Mouse (Mus musculus) CD4-positive, CD25-positive, alpha-beta regulatory T cell, adult 9 weeks (primary cell): ENCODE measurements around the gene Hoxa13. TPM values are rescaled to one million over a fixed set of nuclear protein-coding genes. Genes with fewer than 3 reads are reported as not detected.

Source experiments
- polyA plus RNA-seq: library from polyadenylated mRNA; unstranded; fragments of 100-300 nt; shearing (Covaris generic); gene quantifications from one replicate; pipeline ENCODE4 v1.2.1, GENCODE M21; 2017

The Hoxa13 gene
- not detected for polyA plus RNA-seq

DNA sequence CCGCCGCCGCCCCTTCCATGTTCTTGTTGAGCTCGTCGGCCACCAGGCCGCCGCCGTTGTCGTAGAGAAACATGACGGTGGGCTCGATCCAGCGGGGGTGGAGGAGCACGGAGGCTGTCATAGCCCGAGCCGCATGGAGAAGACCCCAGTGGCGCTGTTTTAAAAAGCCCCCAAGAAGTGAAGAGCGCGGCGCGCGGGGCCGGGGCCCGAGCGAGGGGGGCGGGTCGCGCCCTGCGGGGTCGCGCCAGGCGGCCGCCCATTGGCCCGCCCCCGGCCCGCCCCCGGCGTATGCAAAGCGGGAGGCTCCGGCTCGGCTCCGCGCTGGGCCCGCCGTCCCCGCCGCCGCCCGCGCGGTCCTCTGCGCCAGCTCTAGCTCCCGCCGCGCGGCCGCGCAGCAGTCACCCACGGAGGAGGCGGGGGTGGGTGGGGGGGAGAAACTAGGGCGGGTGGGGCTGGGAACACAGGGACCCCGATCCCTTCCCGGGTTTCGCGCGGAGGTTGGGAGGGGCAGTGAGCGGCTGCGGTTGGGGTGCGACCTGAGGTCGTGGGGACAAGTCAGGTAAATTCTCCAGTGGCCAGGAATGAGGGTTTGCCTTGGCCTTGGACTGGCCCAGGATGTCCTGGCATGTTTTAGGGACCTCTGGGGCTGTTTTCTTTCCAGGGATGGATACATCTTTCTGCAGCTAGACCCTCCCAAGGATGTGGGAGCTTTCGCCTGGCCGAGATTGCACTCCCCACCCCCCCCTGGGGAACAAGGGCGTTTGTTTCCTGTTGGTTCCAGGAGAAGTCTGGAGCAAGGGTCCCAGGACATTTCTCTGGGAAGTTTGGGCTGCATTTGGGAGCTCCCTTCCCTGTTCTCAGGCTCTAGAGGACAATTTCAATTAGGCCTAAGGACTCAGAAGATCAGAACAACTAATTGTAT lies at the start of gene Hoxa13:
Hoxa13 (minus strand) TSS at position 227 of the 922 bp plus-strand sequence.

GRCm38 (mm10) chr6:52245757-52246142 lies 14.9 kb downstream of the Hoxa13 start, which contains the start of gene Hoxa11:
TSS of gene Hoxa11 (minus strand) at chr6:52245810.

DNA sequence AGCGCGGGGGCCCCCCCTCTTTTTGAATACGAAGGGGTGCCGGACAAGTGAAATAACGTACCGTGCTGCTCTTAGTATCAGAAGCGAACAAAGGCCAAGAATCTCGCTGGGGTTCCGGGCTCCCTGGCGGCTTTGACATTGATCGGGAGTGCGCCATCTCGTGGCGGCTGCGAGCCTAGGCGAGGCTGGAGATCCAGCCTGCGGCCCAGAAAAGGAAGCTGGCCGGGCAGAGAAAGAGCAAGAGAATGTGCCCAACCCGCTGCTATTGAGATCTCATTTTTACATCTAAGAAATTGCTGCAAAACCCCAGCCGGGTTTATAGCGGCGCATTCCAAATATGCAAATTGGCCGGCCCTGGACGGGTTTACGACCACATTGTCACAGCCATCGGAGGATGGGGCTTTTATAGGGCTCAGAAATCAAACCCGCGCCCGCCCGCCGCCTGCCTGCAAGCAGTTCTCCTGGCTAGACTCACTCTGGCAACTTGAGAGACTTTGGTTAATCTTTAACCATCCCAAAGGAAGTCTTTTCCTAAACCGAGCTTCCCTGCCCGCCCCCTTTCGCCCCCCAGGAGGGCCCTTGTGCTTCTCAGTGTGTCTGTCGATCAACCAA lies 20.2 kb downstream of the Hoxa13 start, which contains the start of gene Hoxa10:
Hoxa10 (minus strand) TSS at position 466 of the 612 bp plus-strand sequence.

GRCm38 (mm10) chr6:52230516-52231165 lies 30.0 kb downstream of the Hoxa13 start, which contains the start of gene Hoxa9:
TSS of gene Hoxa9 (minus strand) at chr6:52231089.

GRCm38 (mm10) chr6:52221337-52221992 lies 39.2 kb downstream of the Hoxa13 start, which contains the start of gene Hoxa7:
TSS of gene Hoxa7 (minus strand) at chr6:52221854.

DNA sequence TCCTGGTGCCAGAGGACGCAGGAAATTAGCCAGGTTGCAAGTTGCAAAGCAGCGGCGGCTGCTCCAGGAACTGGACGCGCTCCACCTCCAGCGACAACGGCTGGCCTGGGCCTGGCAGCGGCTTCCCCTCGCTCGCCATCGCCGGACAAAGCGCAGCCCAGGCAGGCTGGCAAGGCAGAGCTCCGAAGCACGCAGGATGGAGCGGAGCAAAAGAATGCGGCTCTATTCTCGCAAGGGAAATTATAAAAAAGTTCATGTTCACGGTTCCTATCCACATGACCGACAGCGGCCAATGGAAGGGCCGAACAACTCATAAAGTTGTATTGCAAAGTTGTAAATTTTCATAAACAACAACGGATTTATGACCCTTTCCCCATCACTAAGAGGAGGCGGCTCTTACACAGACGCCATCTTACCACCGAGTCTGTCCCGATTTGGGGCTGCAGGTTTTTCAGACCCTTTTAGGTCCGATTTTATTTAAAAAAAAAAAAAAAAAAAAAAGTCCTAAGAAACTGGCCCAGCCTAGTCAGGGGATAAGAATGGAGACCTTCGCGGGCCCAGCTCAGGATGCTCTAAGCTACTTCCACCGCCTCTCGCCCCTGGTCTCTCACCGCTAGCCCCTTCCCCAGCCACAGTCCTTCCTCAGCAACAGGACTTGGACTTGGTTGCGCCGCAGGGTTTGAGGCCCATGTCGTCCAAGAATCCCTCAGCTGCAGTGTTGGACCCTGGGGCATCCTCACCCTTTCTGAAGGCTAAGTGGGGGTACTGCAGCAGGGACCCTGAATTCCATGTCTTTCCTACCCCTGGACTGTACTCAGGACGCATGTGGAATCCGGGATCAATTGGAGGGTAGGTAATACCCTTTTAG lies 47.3 kb downstream of the Hoxa13 start, which contains the start of the genes Hoxa3 and Gm28308:
Hoxa3 (minus strand) TSS at position 218 of the 868 bp plus-strand sequence.
Gm28308 (minus strand) TSS at position 221 of the 868 bp plus-strand sequence.

GRCm38 (mm10) chr6:52208072-52208867 lies 52.4 kb downstream of the Hoxa13 start, which contains the start of gene Hoxa6:
TSS of gene Hoxa6 (minus strand) at chr6:52208722.

Other genes with a start within 250 kb of the Hoxa13 start
- 24.3 TPM for gene Skap2, start 248.3 kb downstream of the Hoxa13 start, polyA plus RNA-seq
- gene Hoxa1, start 102.6 kb downstream of the Hoxa13 start, polyA plus RNA-seq: not detected
- gene Hoxa2, start 96.0 kb downstream of the Hoxa13 start, polyA plus RNA-seq: not detected
- gene 5730596B20Rik, start 83.4 kb downstream of the Hoxa13 start, polyA plus RNA-seq: not detected
- gene Hoxa4, start 69.1 kb downstream of the Hoxa13 start, polyA plus RNA-seq: not detected
- gene Hoxa5, start 56.3 kb downstream of the Hoxa13 start, polyA plus RNA-seq: not detected
- gene Hoxa6, start 52.2 kb downstream of the Hoxa13 start, polyA plus RNA-seq: not detected
- not detected for gene Hoxa3, start 47.5 kb downstream of the Hoxa13 start, polyA plus RNA-seq
- gene Gm28308, start 47.5 kb downstream of the Hoxa13 start, polyA plus RNA-seq: not detected
- gene Hoxa7, start 39.0 kb downstream of the Hoxa13 start, polyA plus RNA-seq: 0.72 TPM
- not detected for gene Hoxa9, start 29.8 kb downstream of the Hoxa13 start, polyA plus RNA-seq
- not detected for gene Hoxa10, start 20.0 kb downstream of the Hoxa13 start, polyA plus RNA-seq
- not detected for gene Hoxa11, start 15.1 kb downstream of the Hoxa13 start, polyA plus RNA-seq
- not detected for gene Evx1, start 52.6 kb upstream of the Hoxa13 start, polyA plus RNA-seq